Mouse (Mus musculus): ENCODE measurements around the gene Asb6.

Asb6 gene

GRCm38 (mm10) chr2:30834373-30835022, 4.4 kb upstream of the Asb6 start, which contains the start of gene Prrx2:
Gene Prrx2 (plus strand): TSS chr2:30834972.
- DNase-seq (ENCODE audit: inconsistent age in 2 of 2, low spot score in 1 of 2), result peak in 1 of 2 experiments; percentile 27

GRCm38 (mm10) chr2:30833644-30834043, 3.5 kb upstream of the Asb6 start:
- no peak for DNase-seq (ENCODE audit: inconsistent age in 2 of 2, low spot score in 1 of 2)

- peak; percentile 46 to 70 for DNase-seq (ENCODE audit: inconsistent age in 2 of 2, low spot score in 1 of 2)
Measured at GRCm38 (mm10) chr2:30829315-30829714, 818 bp downstream of the Asb6 start.

GRCm38 (mm10) chr2:30827749-30828475, 2.2 kb downstream of the Asb6 start:
- DNase-seq (ENCODE audit: inconsistent age in 2 of 2, low spot score in 1 of 2), result peak; percentile 94 to 99

GRCm38 (mm10) chr2:30826825-30827748, 3.0 kb downstream of the Asb6 start:
- peak; percentile 60 to 84 for DNase-seq (ENCODE audit: inconsistent age in 2 of 2, low spot score in 1 of 2)

- peak; percentile 45 to 69 for DNase-seq (ENCODE audit: inconsistent age in 2 of 2, low spot score in 1 of 2)
Measured at GRCm38 (mm10) chr2:30823385-30824153, 6.6 kb downstream of the Asb6 start.

GRCm38 (mm10) chr2:30822460-30822859, 7.7 kb downstream of the Asb6 start:
- no peak for DNase-seq (ENCODE audit: inconsistent age in 2 of 2, low spot score in 1 of 2)

GRCm38 (mm10) chr2:30821073-30821472, 9.1 kb downstream of the Asb6 start:
- no peak for DNase-seq (ENCODE audit: inconsistent age in 2 of 2, low spot score in 1 of 2)

- DNase-seq (ENCODE audit: inconsistent age in 2 of 2, low spot score in 1 of 2), result no peak
Measured at GRCm38 (mm10) chr2:30819873-30820272, 10.3 kb downstream of the Asb6 start.

- DNase-seq (ENCODE audit: inconsistent age in 2 of 2, low spot score in 1 of 2), result no peak
Measured at GRCm38 (mm10) chr2:30816383-30816782, 13.8 kb downstream of the Asb6 start.

- no peak for DNase-seq (ENCODE audit: inconsistent age in 2 of 2, low spot score in 1 of 2)
Measured at GRCm38 (mm10) chr2:30810573-30810972, 19.6 kb downstream of the Asb6 start.

GRCm38 (mm10) chr2:30809503-30809902, 20.6 kb downstream of the Asb6 start:
- DNase-seq (ENCODE audit: inconsistent age in 2 of 2, low spot score in 1 of 2), result no peak

- peak in 1 of 2 experiments; percentile 66 for DNase-seq (ENCODE audit: inconsistent age in 2 of 2, low spot score in 1 of 2)
Measured at GRCm38 (mm10) chr2:30808296-30808655, 21.9 kb downstream of the Asb6 start.

- DNase-seq (ENCODE audit: inconsistent age in 2 of 2, low spot score in 1 of 2), result peak; percentile 100
Measured at GRCm38 (mm10) chr2:30807648-30808295, 22.4 kb downstream of the Asb6 start, which contains the start of gene Ntmt1. Gene Ntmt1 (plus strand): TSS chr2:30807826.

GRCm38 (mm10) chr2:30807147-30807647, 22.9 kb downstream of the Asb6 start:
- no peak for DNase-seq (ENCODE audit: inconsistent age in 2 of 2, low spot score in 1 of 2)

GRCm38 (mm10) chr2:30805983-30806382, 24.1 kb downstream of the Asb6 start:
- no peak for DNase-seq (ENCODE audit: inconsistent age in 2 of 2, low spot score in 1 of 2)

- no peak for DNase-seq (ENCODE audit: inconsistent age in 2 of 2, low spot score in 1 of 2)
Measured at GRCm38 (mm10) chr2:30803604-30804003, 26.5 kb downstream of the Asb6 start, which contains the start of gene 1700001O22Rik. Gene 1700001O22Rik (minus strand): TSS chr2:30803661.

GRCm38 (mm10) chr2:30801067-30801852, 28.9 kb downstream of the Asb6 start:
- DNase-seq (ENCODE audit: inconsistent age in 2 of 2, low spot score in 1 of 2), result peak; percentile 58 to 80

- no peak for DNase-seq (ENCODE audit: inconsistent age in 2 of 2, low spot score in 1 of 2)
Measured at GRCm38 (mm10) chr2:30800671-30801066, 29.5 kb downstream of the Asb6 start.
